ENCODE assay signal across 9 mouse cellular contexts in the genomic region with DNA sequence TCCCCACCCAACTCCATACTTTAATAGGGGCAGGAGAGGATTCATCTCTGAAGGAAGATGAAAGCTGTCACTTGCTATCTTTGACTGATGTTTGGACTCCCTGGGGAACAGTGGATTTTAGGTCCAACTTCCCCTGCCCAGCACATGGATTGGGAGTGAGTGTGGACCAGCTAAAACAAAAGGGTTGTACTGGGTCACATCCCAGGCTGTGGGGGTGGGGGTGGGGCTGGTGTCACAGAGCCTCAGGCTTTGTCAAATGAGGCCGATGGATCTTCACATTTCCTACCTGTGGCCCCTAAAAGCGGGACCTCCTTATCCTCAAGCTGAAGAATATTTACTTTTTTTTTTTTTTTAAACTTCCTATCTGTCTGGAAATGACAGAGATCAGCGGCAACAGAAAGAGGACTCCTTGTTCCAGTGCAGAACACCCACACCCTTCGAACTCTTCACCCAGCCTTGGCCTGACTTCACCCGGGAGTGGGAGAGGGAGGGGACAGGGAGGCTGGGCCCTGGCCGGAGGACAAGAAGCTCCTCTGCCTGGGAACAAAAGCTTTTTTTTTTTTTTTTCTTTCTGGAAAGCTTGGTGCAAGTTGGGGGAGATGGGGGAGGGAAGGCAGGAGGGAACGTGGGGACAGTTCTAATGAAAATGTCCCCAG. TPM values are rescaled to one million over a fixed set of nuclear protein-coding genes. Genes with fewer than 3 reads are reported as not detected.
DNase-seq lines count a peak whose midpoint lies in the region; ATAC-seq and TF ChIP-seq lines count a peak whose summit lies in the region.
"Had no signal": no experiment of that assay in that cellular context is flagged by ENCODE, and none has a peak within 500 bp of the region (broad histone marks: within the 10 kb centered on the region; RNA-seq: fewer than 3 reads in every experiment).

No protein-coding gene starts in this region.

- no peak for ATAC-seq in intestine, embryonic 15.5 days

- intact Hi-C loops in heart, postnatal 10 days (cut with DNase I): no loop called here

- H3K4me3 ChIP-seq in olfactory bulb, adult 2 months (ENCODE audit: insufficient read depth, low read depth, low read length): no peak overlapping the region
- H3K4me3 ChIP-seq in intestine, embryonic 15.5 days (replicated peaks): no peak overlapping the region
- H3K4me3 ChIP-seq in limb, embryonic 10.5 days: no peak overlapping the region

- no peaks in the 10 kb centered on the region for H3K27me3 ChIP-seq in intestine, embryonic 15.5 days (replicated peaks)
- no peaks in the 10 kb centered on the region for H3K27me3 ChIP-seq in limb, embryonic 10.5 days (ENCODE audit: low read depth, poor library complexity, severe bottlenecking)

- TF ChIP-seq CTCF in olfactory bulb, adult 2 months (IDR thresholded peaks at IDR 0.05; ENCODE audit: insufficient read depth, low read depth, low read length): no peak

- TF ChIP-seq POLR2A in olfactory bulb, adult 2 months (IDR thresholded peaks at IDR 0.05; ENCODE audit: insufficient read depth, low read depth, low read length): no peak

- H3K9ac ChIP-seq in intestine, embryonic 15.5 days: no peak overlapping the region

- WGBS in olfactory bulb, adult 2 months: 38% methylated on average over 7 of the region's 7 CpGs
- 19% methylated on average over 7 of the region's 7 CpGs for WGBS in intestine, embryonic 15.5 days
- WGBS in limb, embryonic 10.5 days: 22% methylated on average over 7 of the region's 7 CpGs

- no peaks in the 10 kb centered on the region for H3K9me3 ChIP-seq in intestine, embryonic 15.5 days
- H3K9me3 ChIP-seq in limb, embryonic 10.5 days (replicated peaks): no peaks in the 10 kb centered on the region

- peaks cover 7% of the 10 kb centered on the region for H3K4me1 ChIP-seq in olfactory bulb, adult 2 months (ENCODE audit: control insufficient read depth, insufficient read depth, low read length)
- H3K4me1 ChIP-seq in intestine, embryonic 15.5 days (replicated peaks): no peaks in the 10 kb centered on the region
- no peaks in the 10 kb centered on the region for H3K4me1 ChIP-seq in limb, embryonic 10.5 days

- H3K27ac ChIP-seq in olfactory bulb, adult 2 months (ENCODE audit: insufficient read depth, low read depth, low read length): 0 out of 2 replicates have a peak overlapping the region, but pooled peaks have one; percentile 25
- no peak overlapping the region for H3K27ac ChIP-seq in intestine, embryonic 15.5 days
- no peak overlapping the region for H3K27ac ChIP-seq in limb, embryonic 10.5 days
- H3K27ac ChIP-seq: macrophage had no signal

- peak; percentile 62 for DNase-seq in layer of hippocampus, adult 9-11 months
- no peak for DNase-seq in layer of hippocampus, postnatal 14 days (ENCODE audit: low spot score in 2 of 2)
- peak; percentile 82 for DNase-seq in adrenal gland, postnatal 10 days
- peak; percentile 89 to 92 for DNase-seq in heart, postnatal 10 days
- DNase-seq in frontal cortex, postnatal 10 days (ENCODE audit: low spot score in 2 of 2): no peak
- no peak for DNase-seq in limb, embryonic 10.5 days (ENCODE audit: low spot score)

- H3K36me3 ChIP-seq in intestine, embryonic 15.5 days: no peaks in the 10 kb centered on the region
- H3K36me3 ChIP-seq in limb, embryonic 10.5 days: no peaks in the 10 kb centered on the region

- H3K4me2 ChIP-seq in intestine, embryonic 15.5 days (replicated peaks): no peak overlapping the region

RNA-seq across cellular contexts. Expression of gene Cipc, which starts 14.8 kb away (rescaled TPM):
- 10 to 100 TPM; 60.4 to 63.6 TPM for total RNA-seq in layer of hippocampus, postnatal 14 days (2021)
- 10 to 100 TPM; 21.0 to 23.7 TPM for total RNA-seq in adrenal gland, postnatal 10 days (2021)
- total RNA-seq in heart, postnatal 10 days (2021): 10 to 100 TPM; 36.5 to 45.1 TPM
- polyA plus RNA-seq in olfactory bulb, adult 2 months (2012; ENCODE audit: insufficient read depth, insufficient read length, low replicate concordance, missing spikeins): 112 TPM in 1 of 2 replicates, not detected in the other
- polyA plus RNA-seq in intestine, embryonic 15.5 days (2015; fragmentation: Nextera tagmentation; extraction: Ambion mirVana): 10.6 TPM in 2 replicates
- 31.8 and 37.7 TPM in 2 replicates for polyA plus RNA-seq in limb, embryonic 10.5 days (2016; fragmentation: Nextera tagmentation; extraction: Ambion mirVana)

RNA-seq across cellular contexts. Expression of gene Irf2bpl, which starts 47.4 kb away (rescaled TPM):
- 10 to 100 TPM; 64.9 to 65.1 TPM for total RNA-seq in layer of hippocampus, postnatal 14 days (2021)
- total RNA-seq in adrenal gland, postnatal 10 days (2021): 10 to 100 TPM; 39.7 to 53.2 TPM
- total RNA-seq in heart, postnatal 10 days (2021): 10 to 100 TPM; 60.3 to 67.5 TPM
- polyA plus RNA-seq in olfactory bulb, adult 2 months (2012; ENCODE audit: insufficient read depth, insufficient read length, low replicate concordance, missing spikeins): not detected in 2 replicates
- 19.6 and 22.4 TPM in 2 replicates for polyA plus RNA-seq in intestine, embryonic 15.5 days (2015; fragmentation: Nextera tagmentation; extraction: Ambion mirVana)
- 11.9 and 22.6 TPM in 2 replicates for polyA plus RNA-seq in limb, embryonic 10.5 days (2016; fragmentation: Nextera tagmentation; extraction: Ambion mirVana)

RNA-seq across cellular contexts. Expression of gene Zdhhc22, which starts 58.2 kb away (rescaled TPM):
- 10 to 100 TPM in 1 of 2 experiments, 1 to 10 TPM in 1; 9.3 to 22.9 TPM for total RNA-seq in layer of hippocampus, postnatal 14 days (2021)
- total RNA-seq in adrenal gland, postnatal 10 days (2021): under 1 TPM; 0.54 to 0.85 TPM
- not detected for total RNA-seq in heart, postnatal 10 days (2021)
- not detected in 2 replicates for polyA plus RNA-seq in olfactory bulb, adult 2 months (2012; ENCODE audit: insufficient read depth, insufficient read length, low replicate concordance, missing spikeins)
- polyA plus RNA-seq in intestine, embryonic 15.5 days (2015; fragmentation: Nextera tagmentation; extraction: Ambion mirVana): 0.06 and 0.34 TPM in 2 replicates
- 0.04 TPM in 2 replicates for polyA plus RNA-seq in limb, embryonic 10.5 days (2016; fragmentation: Nextera tagmentation; extraction: Ambion mirVana)
- polyA plus RNA-seq: macrophage had no signal

Comparison
In these comparisons a context has a peak if more than half of its experiments do, and no peak if none do; other contexts are left out.
1. DNase-seq: peak in layer of hippocampus, adult 9-11 months (single experiment), adrenal gland, postnatal 10 days (single experiment) and heart, postnatal 10 days (2 of 2); none in layer of hippocampus, postnatal 14 days (0 of 2), frontal cortex, postnatal 10 days (0 of 2) and limb, embryonic 10.5 days (single experiment).
2. RNA of gene Zdhhc22, which starts 58.2 kb away (total RNA-seq): 9.3 to 22.9 TPM in layer of hippocampus, postnatal 14 days; 0.54 to 0.85 TPM in adrenal gland, postnatal 10 days and not detected in heart, postnatal 10 days; every median in the first group is over 4 times any median in the second.